Mouse (Mus musculus): ENCODE results near the gene Mnat1. TPM values are rescaled to one million over a fixed set of nuclear protein-coding genes. Genes with fewer than 3 reads are reported as not detected.
"Not testable (repeated sequence)": the region's sequence is repeated elsewhere in the genome, so short reads cannot be mapped to it uniquely, and the experiment has no call there.

Gene Mnat1
- polyA plus RNA-seq, 1 experiment from 2014 or later: 19.0 TPM

DNA sequence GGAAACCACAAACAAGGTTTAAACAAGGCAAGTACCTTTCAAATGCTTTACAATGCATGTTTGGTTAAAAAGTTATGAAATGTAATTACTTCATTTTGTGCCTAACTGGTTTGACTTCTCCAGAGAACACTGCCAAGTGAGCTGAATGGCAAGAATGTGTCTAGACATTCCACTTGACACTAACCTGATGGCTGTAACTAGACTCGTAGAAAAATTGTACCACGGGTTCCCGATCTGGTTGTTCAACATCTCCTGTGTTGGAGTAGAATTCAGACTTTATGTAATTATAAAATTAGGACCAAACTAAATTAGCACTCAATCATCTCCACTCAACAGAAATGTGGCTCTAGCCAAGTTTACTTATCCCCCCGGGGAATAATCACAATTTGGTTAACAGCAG lies 24.9 kb upstream of the Mnat1 start:
- 42% methylated on average over 4 of the region's 4 CpGs for WGBS
- Histone ChIP-seq H3K36me3 (peaks cover 22% of the 10 kb centered on the region), H3K4me1 (peaks cover 11% of the 10 kb centered on the region; the same call in 1 of the 2 replicates), H3K9ac (no peak overlapping the region), H3K27ac (replicated peaks) (0 out of 2 replicates have a peak overlapping the region, but pooled peaks have one; percentile 1), H3K4me2 (no peak overlapping the region), H3K27me3 (replicated peaks) (no peaks in the 10 kb centered on the region), H3K9me3 (no peaks in the 10 kb centered on the region), H3K4me3 (no peak overlapping the region)
- no peak for ATAC-seq (ENCODE audit: extremely low read depth, insufficient number of reproducible peaks, low FRiP score, low TSS enrichment)

DNA sequence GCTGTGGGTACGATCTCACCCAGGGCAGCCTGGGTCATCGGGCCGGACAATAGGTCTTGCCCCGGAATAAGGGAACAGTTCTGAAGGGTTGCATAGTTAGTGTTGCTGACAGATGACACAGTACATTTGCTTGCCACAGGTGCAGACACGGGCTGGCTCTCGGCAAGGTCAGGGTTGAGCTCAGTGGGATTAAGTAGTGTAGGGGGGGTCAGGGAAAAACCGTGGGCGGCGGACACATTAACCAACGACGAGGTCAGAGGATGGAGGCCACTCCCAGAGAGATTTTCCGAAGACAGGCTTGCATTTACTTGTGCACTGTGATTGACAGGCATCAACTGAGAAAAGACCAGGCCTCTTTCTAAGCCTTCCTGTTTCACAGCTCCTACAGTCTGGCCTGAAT lies 19.8 kb upstream of the Mnat1 start:
- Histone ChIP-seq H3K4me1 (0 out of 2 replicates have a peak, but pooled peaks cover 3% of the 10 kb centered on the region), H3K4me3 (no peak overlapping the region), H3K36me3 (peaks cover 45% of the 10 kb centered on the region), H3K9me3 (no peaks in the 10 kb centered on the region), H3K9ac (no peak overlapping the region), H3K27me3 (replicated peaks) (no peaks in the 10 kb centered on the region), H3K27ac (replicated peaks) (no peak overlapping the region), H3K4me2 (no peak overlapping the region)
- 79% methylated on average over 12 of the region's 12 CpGs for WGBS
- ATAC-seq (ENCODE audit: extremely low read depth, insufficient number of reproducible peaks, low FRiP score, low TSS enrichment): no peak

DNA sequence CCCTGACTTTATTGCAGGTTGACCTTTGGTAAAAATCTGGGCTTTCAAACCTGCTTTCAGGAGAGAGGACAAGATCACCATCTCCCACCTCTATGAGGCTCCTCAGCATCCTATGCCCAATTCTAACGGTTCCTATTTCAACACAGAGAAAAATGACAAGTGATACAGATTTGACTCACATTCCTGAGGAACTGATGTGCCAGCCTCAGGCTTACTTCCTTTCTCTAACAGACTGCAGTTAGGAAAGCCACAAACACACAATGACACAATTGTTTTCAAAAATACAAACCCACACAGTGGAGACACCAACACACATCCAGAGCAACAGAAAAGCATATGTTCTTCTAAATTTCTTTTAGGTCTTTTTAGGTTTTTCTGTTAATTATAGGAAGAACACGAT lies 15.7 kb upstream of the Mnat1 start:
- Histone ChIP-seq H3K9ac (no peak overlapping the region), H3K4me1 (peaks cover 16% of the 10 kb centered on the region), H3K9me3 (no peaks in the 10 kb centered on the region), H3K4me2 (no peak overlapping the region), H3K27ac (replicated peaks) (no peak overlapping the region), H3K27me3 (replicated peaks) (0 out of 2 replicates have a peak, but pooled peaks cover 9% of the 10 kb centered on the region), H3K36me3 (peaks cover 34% of the 10 kb centered on the region), H3K4me3 (no peak overlapping the region)
- ATAC-seq (ENCODE audit: extremely low read depth, insufficient number of reproducible peaks, low FRiP score, low TSS enrichment): no peak
- WGBS: 66% methylated on average over 2 of the region's 2 CpGs

DNA sequence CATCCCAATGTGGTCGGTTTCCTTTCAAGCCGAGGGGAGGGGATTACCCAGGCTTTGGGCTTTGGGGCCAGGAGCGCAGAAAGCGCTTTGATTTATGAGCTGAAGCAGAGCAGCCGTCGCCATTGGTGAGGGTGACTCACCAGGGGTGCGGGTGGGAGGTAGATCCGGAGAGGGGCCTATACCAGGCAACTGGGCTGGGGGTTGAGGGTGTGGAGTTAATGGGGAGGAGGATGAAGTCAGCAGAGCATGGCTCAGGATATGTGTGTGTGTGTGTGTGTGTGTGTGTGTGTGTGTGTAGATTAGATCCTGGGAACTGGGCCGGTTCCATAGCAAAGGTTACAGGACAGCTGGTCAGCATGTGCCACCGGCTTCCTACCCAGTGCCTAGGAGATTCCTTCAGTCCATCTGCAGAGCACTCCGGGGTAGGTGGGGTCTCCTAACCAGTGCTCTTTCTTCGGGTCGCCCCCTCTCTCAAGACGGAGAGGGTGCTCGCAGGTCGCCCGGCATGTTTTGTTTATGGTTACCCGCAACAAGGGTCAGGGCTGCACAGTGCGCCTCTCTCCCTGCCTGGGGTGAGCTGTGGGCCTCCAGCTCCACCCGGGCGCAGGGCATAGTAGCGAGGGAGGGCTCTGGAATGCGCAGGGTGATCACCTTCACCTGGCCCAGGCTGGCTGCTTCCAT lies 12.9 kb upstream of the Mnat1 start:
- 8% methylated on average over 22 of the region's 23 CpGs for WGBS
- H3K9ac ChIP-seq: peak overlapping the region; percentile 87
- H3K27ac ChIP-seq (replicated peaks): no peak overlapping the region
- H3K9me3 ChIP-seq: no peaks in the 10 kb centered on the region
- peak overlapping the region; percentile 87 for H3K4me3 ChIP-seq
- H3K27me3 ChIP-seq (replicated peaks): peaks cover 9% of the 10 kb centered on the region; the same call in 1 of the 2 replicates
- H3K4me2 ChIP-seq: peak overlapping the region; percentile 98
- peaks cover 20% of the 10 kb centered on the region for H3K4me1 ChIP-seq
- peaks cover 18% of the 10 kb centered on the region for H3K36me3 ChIP-seq
- ATAC-seq (ENCODE audit: extremely low read depth, insufficient number of reproducible peaks, low FRiP score, low TSS enrichment): peak; percentile 39; the same call in 1 of the 2 replicates

DNA sequence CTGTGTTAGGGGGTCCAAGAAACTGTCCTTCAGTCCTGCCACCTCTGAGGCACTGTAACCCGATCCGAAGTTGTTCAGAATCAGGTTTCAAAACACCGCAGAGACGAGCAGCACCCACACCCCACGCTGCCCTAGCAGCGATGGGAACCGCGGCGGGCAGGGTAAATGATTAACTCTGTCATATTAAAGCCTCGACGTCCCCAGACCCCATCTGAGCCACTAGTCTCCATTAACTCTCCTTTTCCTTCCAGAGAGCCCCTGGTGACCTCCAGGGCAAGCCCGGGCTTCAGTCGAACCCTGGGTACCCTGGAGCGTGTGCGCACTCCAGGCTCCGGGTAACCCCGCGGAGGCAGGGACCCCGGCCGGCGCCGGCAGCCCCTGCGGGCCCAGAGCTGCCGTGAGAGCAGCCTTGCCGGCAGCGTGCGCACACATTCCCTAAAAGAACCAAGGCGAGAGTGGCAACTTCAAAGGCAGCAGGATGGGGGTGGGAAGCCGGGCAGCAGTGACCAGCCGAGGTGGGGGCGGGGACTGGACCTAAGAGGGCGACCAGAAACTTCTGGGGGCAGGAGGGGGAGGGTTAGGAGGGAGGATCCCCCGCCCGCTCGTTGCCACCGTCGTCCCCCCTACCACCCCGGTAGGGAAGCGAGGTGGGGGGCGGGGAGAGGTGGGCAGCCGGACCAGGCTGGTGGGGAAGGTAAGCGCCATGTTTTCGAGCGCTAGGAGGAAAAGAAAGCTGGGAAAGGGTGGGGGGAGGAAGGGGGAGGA lies 11.8 kb upstream of the Mnat1 start:
- Histone ChIP-seq H3K27me3 (replicated peaks) (peaks cover 9% of the 10 kb centered on the region; the same call in 1 of the 2 replicates), H3K4me1 (peaks cover 20% of the 10 kb centered on the region), H3K9ac (peak overlapping the region; percentile 87), H3K27ac (replicated peaks) (peak overlapping the region; percentile 78), H3K9me3 (no peaks in the 10 kb centered on the region), H3K4me2 (peak overlapping the region; percentile 98), H3K4me3 (peak overlapping the region; percentile 87), H3K36me3 (peaks cover 14% of the 10 kb centered on the region)
- under 1% methylated on average over 43 of the region's 44 CpGs for WGBS
- ATAC-seq (ENCODE audit: extremely low read depth, insufficient number of reproducible peaks, low FRiP score, low TSS enrichment): no peak

DNA sequence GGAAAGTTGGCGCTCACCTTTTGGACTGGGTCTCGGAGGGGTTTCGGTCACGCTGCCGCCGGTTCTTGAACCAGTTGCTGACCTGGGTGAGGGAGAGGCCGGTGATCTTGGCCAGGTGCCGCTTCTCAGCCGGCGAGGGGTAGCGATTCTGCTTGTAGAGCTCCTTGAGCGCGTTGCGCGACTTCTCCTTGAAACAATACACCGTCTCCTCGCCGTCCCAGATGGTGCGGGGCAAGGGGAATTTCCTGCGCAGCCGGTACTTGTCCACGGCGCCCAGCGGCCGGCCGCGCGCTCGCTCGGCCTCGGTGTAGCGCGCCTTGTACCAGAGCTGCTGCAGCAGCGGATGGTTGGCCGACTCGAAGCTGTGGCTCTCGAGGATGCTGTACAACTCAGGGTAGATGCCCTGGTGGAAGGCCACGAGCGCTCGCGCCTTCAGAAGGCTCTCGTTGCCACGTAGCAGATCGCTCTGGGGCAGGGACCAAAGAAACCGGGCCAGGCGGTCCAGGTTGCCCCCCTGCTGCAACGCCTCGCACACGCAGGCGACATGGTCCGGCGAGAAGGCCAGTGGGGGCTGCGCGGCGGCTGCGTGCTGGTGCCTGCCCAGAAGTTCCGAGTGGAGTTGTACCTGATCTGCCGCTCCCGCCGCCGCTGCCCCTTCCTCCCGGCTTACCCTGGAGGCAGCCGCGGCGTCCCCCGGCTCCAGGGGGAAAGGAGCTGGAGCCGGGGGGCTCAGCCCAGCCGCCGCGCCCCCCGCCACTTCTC lies 11.0 kb upstream of the Mnat1 start:
- H3K9me3 ChIP-seq: no peaks in the 10 kb centered on the region
- H3K27ac ChIP-seq (replicated peaks): peak overlapping the region; percentile 78
- peak overlapping the region; percentile 87 for H3K9ac ChIP-seq
- peaks cover 20% of the 10 kb centered on the region for H3K4me1 ChIP-seq
- under 1% methylated on average over 65 of the region's 71 CpGs for WGBS
- H3K36me3 ChIP-seq: peaks cover 9% of the 10 kb centered on the region
- peak overlapping the region; percentile 98 for H3K4me2 ChIP-seq
- peak; percentile 17; the same call in 1 of the 2 replicates for ATAC-seq (ENCODE audit: extremely low read depth, insufficient number of reproducible peaks, low FRiP score, low TSS enrichment)
- H3K4me3 ChIP-seq: peak overlapping the region; percentile 87
- peaks cover 9% of the 10 kb centered on the region; the same call in 1 of the 2 replicates for H3K27me3 ChIP-seq (replicated peaks)

DNA sequence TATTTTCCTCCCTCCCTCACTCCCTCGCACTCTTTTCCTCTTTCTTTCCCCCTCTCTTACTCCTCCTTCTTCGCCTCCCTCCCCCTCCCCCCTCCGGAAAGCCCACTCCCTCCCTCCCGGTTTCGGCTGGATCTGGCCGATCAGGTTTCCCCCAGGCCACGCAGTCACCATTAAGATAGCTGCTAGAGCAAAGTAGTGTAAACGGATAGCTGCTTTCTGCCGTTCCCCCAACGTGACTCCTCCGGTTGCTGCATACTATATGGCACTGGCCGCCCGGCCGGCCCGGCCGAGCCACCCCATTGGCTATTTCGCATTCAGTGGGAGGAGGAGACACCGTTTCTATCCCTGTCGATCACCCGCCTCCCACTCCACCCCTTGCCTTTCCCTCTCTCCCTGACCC lies 10.3 kb upstream of the Mnat1 start, which contains the start of gene Six4:
Gene Six4, minus strand, starts transcription at position 261 of the 400 bp plus-strand sequence.
- H3K27me3 ChIP-seq (replicated peaks): peaks cover 9% of the 10 kb centered on the region; the same call in 1 of the 2 replicates
- H3K4me3 ChIP-seq: peak within 1 kb of the TSS; percentile 87
- H3K36me3 ChIP-seq: peaks cover 8% of the 10 kb centered on the region
- H3K27ac ChIP-seq (replicated peaks): peak within 1 kb of the TSS; percentile 78
- H3K9me3 ChIP-seq: no peaks in the 10 kb centered on the region
- H3K4me1 ChIP-seq: peaks cover 20% of the 10 kb centered on the region
- peak within 1 kb of the TSS; percentile 87 for H3K9ac ChIP-seq
- peak within 1 kb of the TSS; percentile 98 for H3K4me2 ChIP-seq
- ATAC-seq (ENCODE audit: extremely low read depth, insufficient number of reproducible peaks, low FRiP score, low TSS enrichment): peak; percentile 62; the same call in 1 of the 2 replicates
- WGBS: 0% methylated on average over 20 of the region's 20 CpGs

DNA sequence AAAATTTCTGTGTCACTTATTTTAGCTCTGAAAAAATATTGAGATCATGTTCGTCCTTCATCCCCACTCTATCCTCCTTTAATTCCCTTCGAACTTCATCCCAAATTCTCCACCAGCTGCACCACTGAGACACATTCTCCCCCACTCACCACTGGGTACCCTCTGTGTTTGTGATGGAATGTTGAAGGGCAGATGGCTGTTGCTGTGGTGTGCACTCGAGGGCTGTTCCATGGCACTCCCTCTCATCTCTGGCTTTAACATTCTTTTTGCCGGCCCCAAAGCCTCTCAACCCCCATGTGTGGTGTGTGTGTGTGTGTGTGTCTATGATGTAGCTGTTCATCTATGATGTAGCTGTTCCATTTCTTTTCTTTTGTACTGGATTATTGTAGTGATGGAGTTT lies 1.7 kb downstream of the Mnat1 start:
- H3K9me3 ChIP-seq: no peaks in the 10 kb centered on the region
- H3K27ac ChIP-seq (replicated peaks): no peak overlapping the region
- peaks cover 17% of the 10 kb centered on the region for H3K4me1 ChIP-seq
- peak overlapping the region; percentile 81 for H3K4me2 ChIP-seq
- 51% methylated on average over 4 of the region's 4 CpGs for WGBS
- H3K27me3 ChIP-seq (replicated peaks): no peaks in the 10 kb centered on the region
- no peaks in the 10 kb centered on the region for H3K36me3 ChIP-seq
- no peak for ATAC-seq (ENCODE audit: extremely low read depth, insufficient number of reproducible peaks, low FRiP score, low TSS enrichment)
- H3K9ac ChIP-seq: peak overlapping the region; percentile 58
- H3K4me3 ChIP-seq: no peak overlapping the region

DNA sequence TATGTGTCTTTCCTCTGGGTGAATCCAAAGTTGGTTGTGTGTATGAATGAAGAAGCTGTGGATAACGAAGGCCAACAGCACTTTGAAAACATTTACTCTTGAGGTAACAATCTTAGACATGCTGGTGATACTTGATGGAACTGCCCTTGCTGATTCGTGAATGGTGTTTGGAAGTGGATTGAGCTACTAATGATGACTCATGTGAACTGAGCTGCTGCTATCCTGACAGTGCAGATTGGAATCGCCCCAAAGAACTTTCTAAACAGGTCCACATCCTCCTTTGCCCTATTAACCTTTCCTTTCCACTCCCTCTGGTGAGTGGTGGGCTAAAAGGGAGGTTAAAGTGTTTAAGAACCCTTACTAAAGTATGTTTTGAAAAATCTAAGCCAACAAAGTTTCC lies 17.2 kb downstream of the Mnat1 start:
- no peak for ATAC-seq (ENCODE audit: extremely low read depth, insufficient number of reproducible peaks, low FRiP score, low TSS enrichment)
- H3K27me3 ChIP-seq (replicated peaks): no peaks in the 10 kb centered on the region
- H3K4me3 ChIP-seq: no peak overlapping the region
- no peak overlapping the region for H3K27ac ChIP-seq (replicated peaks)
- peaks cover 7% of the 10 kb centered on the region; the same call in 1 of the 2 replicates for H3K36me3 ChIP-seq
- WGBS: 61% methylated on average over 3 of the region's 3 CpGs
- H3K4me1 ChIP-seq: 0 out of 2 replicates have a peak, but pooled peaks cover 7% of the 10 kb centered on the region
- no peak overlapping the region for H3K9ac ChIP-seq
- peaks cover 6% of the 10 kb centered on the region for H3K9me3 ChIP-seq
- no peak overlapping the region for H3K4me2 ChIP-seq

DNA sequence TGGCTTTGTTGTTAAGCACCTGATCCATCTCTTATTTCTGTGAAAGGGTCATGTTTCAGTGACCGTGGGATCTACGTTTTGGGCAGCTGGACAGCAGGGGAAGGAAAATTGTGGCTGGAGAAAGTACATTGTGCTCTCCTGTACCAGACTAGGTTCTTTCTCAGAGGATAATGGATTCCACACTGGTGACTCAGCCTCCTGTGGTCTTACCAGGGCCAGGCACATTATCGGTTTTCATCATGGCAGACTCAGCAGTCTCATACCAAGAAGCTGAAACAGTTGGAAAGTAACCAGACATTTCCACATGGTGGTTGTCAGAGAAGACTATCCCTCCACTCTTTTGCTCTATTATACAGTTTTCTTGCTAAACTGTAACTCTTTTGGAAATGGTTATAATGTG lies 23.7 kb downstream of the Mnat1 start:
- peak overlapping the region; percentile 36; the same call in 1 of the 2 replicates for H3K27ac ChIP-seq (replicated peaks)
- H3K9ac ChIP-seq: no peak overlapping the region
- H3K4me3 ChIP-seq: no peak overlapping the region
- H3K27me3 ChIP-seq (replicated peaks): no peaks in the 10 kb centered on the region
- H3K4me1 ChIP-seq: peaks cover 23% of the 10 kb centered on the region
- peaks cover 3% of the 10 kb centered on the region; the same call in 1 of the 2 replicates for H3K36me3 ChIP-seq
- no peak for ATAC-seq (ENCODE audit: extremely low read depth, insufficient number of reproducible peaks, low FRiP score, low TSS enrichment)
- no peaks in the 10 kb centered on the region for H3K9me3 ChIP-seq
- 46% methylated on average over 3 of the region's 3 CpGs for WGBS
- H3K4me2 ChIP-seq: no peak overlapping the region

DNA sequence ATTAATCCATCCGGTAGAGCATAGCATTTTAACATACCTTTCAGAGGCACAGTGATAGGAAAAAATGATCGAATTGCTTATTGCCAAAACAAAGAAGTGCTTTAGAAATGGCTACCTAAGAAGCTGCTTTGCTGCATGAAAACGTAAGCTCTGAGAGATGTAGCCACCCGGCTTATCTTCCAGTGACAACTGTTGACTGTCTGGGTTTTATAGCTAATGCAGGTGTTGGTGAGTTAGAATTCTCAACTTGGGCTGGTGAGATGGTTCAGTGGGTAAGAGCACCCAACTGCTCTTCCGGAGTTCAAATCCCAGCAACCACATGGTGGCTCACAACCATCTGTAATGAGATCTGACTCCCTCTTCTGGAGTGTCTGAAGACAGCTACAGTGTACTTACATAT lies 27.5 kb downstream of the Mnat1 start:
- peaks cover 16% of the 10 kb centered on the region for H3K4me1 ChIP-seq
- not testable (repeated sequence) for H3K27me3 ChIP-seq (replicated peaks); ATAC-seq (ENCODE audit: extremely low read depth, insufficient number of reproducible peaks, low FRiP score, low TSS enrichment); H3K9me3 ChIP-seq; H3K36me3 ChIP-seq; H3K4me3 ChIP-seq; H3K27ac ChIP-seq (replicated peaks); H3K4me2 ChIP-seq; H3K9ac ChIP-seq
- WGBS: 84% methylated on average over 5 of the region's 5 CpGs
